Mouse (Mus musculus) stomach, postnatal 0 days (tissue): ENCODE measurements at regions not wholly inside any gene's neighbourhood (a gene's known extent, or its start where the extent isn't known, plus 50 kb on each side); places are given as distances from the start of the nearest gene placed in this dataset.

Source experiments
- ATAC-seq: fragments of 200-750 bp; cut with Nextera tagmentation; 2 replicates; pipeline ENCODE4 v1.8.0; 2017; ENCODE audit not compliant: low FRiP score, low TSS enrichment
- DNase-seq: peaks from one replicate; pipeline ENCODE4 v3.0.0-alpha.2; 2016; ENCODE audit warnings: low spot score
- H3K27ac ChIP-seq: fragments of 300-500 bp; sonication (generic); replicated peaks from 2 replicates; pipeline ENCODE4 v1.5.1; 2014; ENCODE audit warnings: mild to moderate bottlenecking, control low read depth
- H3K27me3 ChIP-seq: fragments of 300-500 bp; sonication (generic); 2 replicates; pipeline ENCODE4 v1.6.1; 2014; ENCODE audit warnings: low read length; ENCODE audit not compliant: control insufficient read depth, insufficient read depth
- H3K36me3 ChIP-seq: fragments of 300-500 bp; sonication (generic); 2 replicates; pipeline ENCODE4 v1.6.1; 2014; ENCODE audit warnings: low read length, mixed read lengths; ENCODE audit not compliant: control insufficient read depth, insufficient read depth
- H3K4me1 ChIP-seq: fragments of 300-500 bp; sonication (generic); replicated peaks from 2 replicates; pipeline ENCODE4 v1.6.1; 2014; ENCODE audit warnings: antibody characterized with exemption; ENCODE audit not compliant: control insufficient read depth, insufficient read depth
- H3K4me2 ChIP-seq: fragments of 300-500 bp; sonication (generic); replicated peaks from 2 replicates; pipeline ENCODE4 v1.6.1; 2014; ENCODE audit warnings: low read depth, mild to moderate bottlenecking, control low read depth, moderate library complexity
- H3K4me3 ChIP-seq: fragments of 300-500 bp; sonication (generic); 2 replicates; pipeline ENCODE4 v1.5.1; 2014; ENCODE audit warnings: low read depth, low read length, control low read depth
- H3K9ac ChIP-seq: fragments of 300-500 bp; sonication (generic); 2 replicates; pipeline ENCODE4 v1.6.1; 2014; ENCODE audit warnings: mild to moderate bottlenecking, low read length, control low read depth, mixed read lengths
- H3K9me3 ChIP-seq: fragments of 300-500 bp; sonication (generic); 2 replicates; pipeline ENCODE4 v1.6.1; 2016; ENCODE audit warnings: low read length; ENCODE audit not compliant: control insufficient read depth
- CTCF ChIP-seq: IDR thresholded peaks from 2 replicates; pipeline ENCODE4 v1.5.1; 2016; ENCODE audit warnings: antibody characterized with exemption, low read depth, mild to moderate bottlenecking, moderate library complexity
- EP300 ChIP-seq: optimal IDR thresholded peaks from 2 replicates; pipeline ENCODE3; 2016; ENCODE audit warnings: antibody characterized with exemption
- WGBS: fragments of 180-500 bp; shearing (Covaris S2); extraction: QIAGEN DNeasy Blood & Tissue Kit; methylation state at CpG from one replicate; pipeline ENCODE4 v1.1.7; 2014; 5-methylcytosine and 5-hydroxymethylcytosine counted together

GRCm38 (mm10) chr14:71326521-71327105, 727.0 kb upstream of the Fam160b2 start:
- ATAC-seq (no peak), DNase-seq (no peak)
- no peaks in the 10 kb centered on the region for H3K9me3 ChIP-seq
- no peak overlapping the region for H3K4me3 ChIP-seq
- no peaks in the 10 kb centered on the region for H3K27me3 ChIP-seq
- no peaks in the 10 kb centered on the region for H3K36me3 ChIP-seq
- WGBS: 62% methylated on average over 2 of the region's 2 CpGs
- H3K4me1 ChIP-seq: no peaks in the 10 kb centered on the region
- no peak overlapping the region for H3K4me2 ChIP-seq
- no peak overlapping the region for H3K9ac ChIP-seq
- H3K27ac ChIP-seq: no peak overlapping the region
- no peak for TF ChIP-seq EP300
- no peak for TF ChIP-seq CTCF

- no peaks in the 10 kb centered on the region for H3K4me1 ChIP-seq
- no peak for TF ChIP-seq EP300
- no peak for TF ChIP-seq CTCF
- no peaks in the 10 kb centered on the region for H3K36me3 ChIP-seq
- WGBS: 53% methylated on average over 3 of the region's 3 CpGs
- no peak for DNase-seq
- no peak overlapping the region for H3K27ac ChIP-seq
- H3K4me3 ChIP-seq: no peak overlapping the region
- ATAC-seq: no peak
- H3K4me2 ChIP-seq: no peak overlapping the region
- no peak overlapping the region for H3K9ac ChIP-seq
- H3K27me3 ChIP-seq: no peaks in the 10 kb centered on the region
- H3K9me3 ChIP-seq: no peaks in the 10 kb centered on the region
These were observed 715.6 kb upstream of the Fam160b2 start for GRCm38 (mm10) chr14:71315228-71315627.

- H3K27me3 ChIP-seq: no peaks in the 10 kb centered on the region
- H3K9me3 ChIP-seq: no peaks in the 10 kb centered on the region
- H3K4me1 ChIP-seq: no peaks in the 10 kb centered on the region
- no peak overlapping the region for H3K4me2 ChIP-seq
- TF ChIP-seq EP300: no peak
- no peak for TF ChIP-seq CTCF
- ATAC-seq (no peak), DNase-seq (no peak)
- H3K9ac ChIP-seq: no peak overlapping the region
- H3K4me3 ChIP-seq: no peak overlapping the region
- H3K36me3 ChIP-seq: no peaks in the 10 kb centered on the region
- H3K27ac ChIP-seq: no peak overlapping the region
- 77% methylated on average over 6 of the region's 6 CpGs for WGBS
These were observed 700.1 kb upstream of the Fam160b2 start for GRCm38 (mm10) chr14:71299755-71300154.

GRCm38 (mm10) chr14:71281568-71281967, 681.9 kb upstream of the Fam160b2 start:
- Histone ChIP-seq H3K4me1 (no peaks in the 10 kb centered on the region), H3K9me3 (no peaks in the 10 kb centered on the region), H3K27ac (no peak overlapping the region), H3K9ac (no peak overlapping the region), H3K4me2 (no peak overlapping the region), H3K4me3 (no peak overlapping the region), H3K36me3 (no peaks in the 10 kb centered on the region), H3K27me3 (no peaks in the 10 kb centered on the region)
- TF ChIP-seq CTCF (no peak), EP300 (no peak)
- DNase-seq: no peak
- WGBS: 84% methylated on average over 14 of the region's 14 CpGs
- ATAC-seq: no peak

- no peak for TF ChIP-seq CTCF
- no peak for TF ChIP-seq EP300
- no peaks in the 10 kb centered on the region for H3K4me1 ChIP-seq
- DNase-seq (no peak), ATAC-seq (no peak)
- no peak overlapping the region for H3K4me2 ChIP-seq
- no peak overlapping the region for H3K9ac ChIP-seq
- H3K27ac ChIP-seq: no peak overlapping the region
- WGBS: 46% methylated on average over 12 of the region's 12 CpGs
- no peak overlapping the region for H3K4me3 ChIP-seq
- H3K9me3 ChIP-seq: no peaks in the 10 kb centered on the region
- H3K27me3 ChIP-seq: no peaks in the 10 kb centered on the region
- H3K36me3 ChIP-seq: no peaks in the 10 kb centered on the region
These were observed 676.7 kb upstream of the Fam160b2 start for GRCm38 (mm10) chr14:71276309-71276791.

GRCm38 (mm10) chr14:71272470-71272869, 672.8 kb upstream of the Fam160b2 start:
- Histone ChIP-seq H3K36me3 (no peaks in the 10 kb centered on the region), H3K9ac (no peak overlapping the region), H3K4me1 (no peaks in the 10 kb centered on the region), H3K27me3 (no peaks in the 10 kb centered on the region), H3K9me3 (no peaks in the 10 kb centered on the region), H3K27ac (no peak overlapping the region), H3K4me3 (no peak overlapping the region), H3K4me2 (no peak overlapping the region)
- 82% methylated on average over 2 of the region's 2 CpGs for WGBS
- ATAC-seq (no peak), DNase-seq (no peak)
- TF ChIP-seq EP300 (no peak), CTCF (no peak)
